Mouse (Mus musculus) cerebellum, adult 18-20 months (tissue): ENCODE results near the gene Dlat.
"Not testable (repeated sequence)": the region's sequence is repeated elsewhere in the genome, so short reads cannot be mapped to it uniquely, and the experiment has no call there.

Experiments used
- DNase-seq, 2 experiments: peaks; one replicate each; pipeline ENCODE4 v3.0.0; 2021

The Dlat gene

DNA sequence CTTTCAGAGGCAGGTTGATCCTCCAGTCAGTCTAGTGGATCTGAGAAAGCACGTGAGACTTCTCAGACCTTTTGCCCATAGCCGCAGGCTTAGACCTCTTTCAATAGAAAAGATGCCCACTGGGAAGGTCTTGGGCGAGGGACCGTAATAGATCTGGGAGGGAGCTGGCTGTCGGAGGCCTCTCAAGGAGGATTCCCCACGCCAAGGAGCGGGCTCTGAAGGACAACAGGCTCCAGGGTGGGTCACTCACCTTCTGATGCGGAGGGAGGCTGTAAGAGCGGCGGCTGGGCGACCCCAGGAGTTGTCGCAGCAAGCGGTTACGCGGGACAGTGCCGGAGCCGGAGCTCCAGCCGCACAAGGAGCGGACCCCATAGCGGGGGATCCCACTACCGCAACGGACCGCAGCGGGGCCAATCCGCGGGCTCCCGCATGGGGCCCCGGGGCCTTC, 615 bp downstream of the Dlat start:
- DNase-seq, result no peak

DNA sequence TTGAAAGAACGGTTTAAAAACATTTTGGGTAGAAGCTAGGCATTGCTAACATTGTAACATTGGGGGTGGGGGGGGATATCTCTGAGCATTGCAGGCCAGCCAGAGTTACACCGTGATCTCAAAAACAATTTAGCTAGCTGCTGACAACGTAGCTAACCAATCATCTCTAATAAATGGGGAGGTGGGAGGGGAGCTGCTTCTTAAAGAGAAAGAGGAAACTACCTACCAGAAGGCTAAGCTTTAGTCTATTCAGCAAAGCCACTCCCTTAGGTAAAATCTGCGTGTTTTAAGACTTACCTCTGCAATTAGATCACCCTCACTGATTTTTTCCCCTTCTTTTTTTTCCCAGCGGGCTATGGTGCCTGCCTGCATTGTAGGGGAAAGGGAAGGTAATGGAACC, 1.2 kb downstream of the Dlat start:
- no peak for DNase-seq

DNA sequence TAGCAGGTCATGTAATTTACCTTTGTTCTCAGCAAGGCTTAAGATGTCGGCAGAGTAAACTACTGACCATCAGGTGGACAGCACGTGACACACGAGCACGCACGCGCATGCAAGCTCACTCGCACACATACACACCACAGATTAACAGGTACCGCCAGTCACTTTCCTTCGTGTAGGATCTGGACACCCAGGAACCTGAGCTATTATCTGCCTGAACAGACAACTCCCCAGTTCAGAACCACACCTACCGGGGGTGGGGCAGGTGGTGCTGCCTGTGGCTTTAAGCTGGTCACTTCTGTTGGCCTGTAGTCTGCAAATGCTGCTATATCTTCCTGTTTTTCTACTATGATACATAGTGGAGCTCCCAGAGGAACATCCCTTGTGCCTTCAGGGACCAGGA, 9.1 kb downstream of the Dlat start:
- no peak for DNase-seq

DNA sequence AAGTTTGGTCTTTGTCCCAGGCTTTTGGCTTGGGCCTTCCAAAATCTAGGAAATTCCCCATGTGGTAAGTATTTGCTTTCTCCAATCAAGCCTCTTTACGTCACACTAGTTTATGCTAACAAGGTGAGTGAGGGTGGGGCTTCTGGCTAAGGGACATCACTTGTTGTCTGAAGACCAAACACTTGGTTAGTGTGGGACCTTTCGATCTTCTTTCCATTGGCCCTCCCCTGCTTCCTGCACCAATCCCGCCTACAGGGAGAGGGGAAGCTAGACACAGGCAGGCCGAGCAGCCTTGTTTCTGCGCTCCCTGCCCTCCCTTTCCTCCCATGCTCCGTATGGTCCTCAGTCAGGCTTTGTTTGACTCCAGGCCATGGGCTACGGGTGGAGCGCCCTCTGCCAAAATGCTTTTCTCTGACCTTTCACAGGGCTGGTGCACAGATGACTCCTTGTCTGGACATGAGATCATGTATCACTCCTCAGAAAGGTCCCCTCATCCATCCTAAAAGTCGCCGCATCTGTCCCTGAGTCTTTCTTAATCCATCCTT, 12.7 kb downstream of the Dlat start:
- no peak for DNase-seq

DNA sequence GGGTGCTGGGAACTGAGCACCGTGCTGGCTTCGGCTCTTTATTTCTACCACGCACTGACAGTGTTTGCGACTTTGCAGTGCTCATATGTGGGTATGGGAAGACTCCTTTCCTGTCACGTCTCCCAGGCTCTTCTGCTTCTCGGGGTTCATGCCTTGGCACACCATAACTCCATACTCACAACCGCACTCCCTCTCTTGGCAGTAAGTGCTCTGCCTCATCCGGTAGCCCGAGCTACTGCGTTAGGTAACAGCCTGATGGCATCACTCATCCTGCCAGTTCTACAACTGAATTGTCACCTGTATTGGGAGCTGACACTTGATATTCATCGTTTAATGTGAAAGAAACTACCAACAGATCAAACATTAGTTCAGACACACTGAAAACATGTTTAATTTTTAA, 25.3 kb downstream of the Dlat start:
- DNase-seq, result no peak

DNA sequence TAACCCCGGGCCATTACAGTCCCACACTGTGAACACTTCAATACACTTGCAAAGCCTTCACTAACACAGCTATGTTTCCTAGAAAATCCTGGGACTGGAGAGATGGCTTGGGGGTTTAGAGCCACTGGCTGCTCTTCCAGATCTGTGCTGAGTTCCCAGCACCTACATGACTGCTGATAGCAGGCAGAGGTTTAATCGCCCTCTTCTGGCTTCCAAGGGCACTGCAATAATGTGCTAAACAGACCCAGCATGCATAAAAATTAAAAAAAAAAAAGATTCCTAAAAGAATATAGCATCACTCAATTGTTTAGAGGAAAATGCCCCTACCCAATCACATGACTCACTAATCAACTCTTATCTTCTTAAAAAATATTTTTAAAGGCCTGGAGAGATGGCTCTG, 26.5 kb downstream of the Dlat start:
- no peak for DNase-seq

DNA sequence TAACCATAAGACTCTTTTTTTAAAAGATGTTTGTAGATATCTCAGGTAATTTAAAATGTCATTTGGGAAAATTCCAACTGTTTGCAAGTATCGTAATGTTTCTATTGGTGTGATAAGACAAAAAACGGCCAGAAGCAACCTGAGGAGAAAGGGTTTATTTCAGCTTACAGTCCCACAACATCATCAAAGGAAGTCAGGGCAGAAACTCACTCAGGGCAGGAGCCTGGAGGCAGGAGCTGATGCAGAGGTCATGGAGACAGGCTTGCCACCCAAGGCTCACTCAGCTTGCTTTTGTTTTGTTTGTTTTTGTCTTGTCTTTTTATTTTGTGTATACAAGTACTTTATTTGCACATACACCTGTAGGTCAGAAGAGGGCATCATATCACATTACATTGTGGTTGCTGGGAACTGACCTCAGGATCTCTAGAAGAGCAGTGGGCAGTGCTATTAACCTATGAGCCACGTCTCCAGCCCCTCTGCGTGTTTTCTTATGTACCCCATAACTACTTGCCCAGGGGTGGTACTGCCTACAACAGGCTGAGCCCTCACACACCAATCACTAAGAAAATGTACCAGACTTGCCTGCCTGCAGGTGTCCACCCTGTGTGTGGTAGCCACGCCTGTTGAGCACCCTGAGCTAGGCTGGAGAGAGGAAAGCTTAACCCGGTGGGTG, 27.4 kb downstream of the Dlat start:
- DNase-seq, result no peak

DNA sequence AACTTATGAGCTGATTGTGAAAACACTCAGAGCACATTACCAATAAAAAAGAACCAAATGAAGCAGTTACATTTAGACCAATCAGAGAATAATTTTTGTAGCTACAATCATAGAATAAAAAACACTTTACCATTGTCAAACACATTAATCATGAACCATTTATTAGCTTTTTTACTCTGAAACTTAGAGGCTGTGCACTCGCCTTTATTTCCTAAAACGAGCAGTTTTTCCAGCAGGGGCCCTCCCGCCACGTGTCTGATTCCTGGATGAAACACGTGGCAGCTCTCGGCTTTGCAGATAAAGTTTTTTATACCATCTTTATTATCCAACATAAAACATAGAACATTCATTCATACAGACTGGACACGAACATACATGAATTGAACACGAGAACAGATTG, 28.7 kb downstream of the Dlat start:
- not testable (repeated sequence) for DNase-seq

DNA sequence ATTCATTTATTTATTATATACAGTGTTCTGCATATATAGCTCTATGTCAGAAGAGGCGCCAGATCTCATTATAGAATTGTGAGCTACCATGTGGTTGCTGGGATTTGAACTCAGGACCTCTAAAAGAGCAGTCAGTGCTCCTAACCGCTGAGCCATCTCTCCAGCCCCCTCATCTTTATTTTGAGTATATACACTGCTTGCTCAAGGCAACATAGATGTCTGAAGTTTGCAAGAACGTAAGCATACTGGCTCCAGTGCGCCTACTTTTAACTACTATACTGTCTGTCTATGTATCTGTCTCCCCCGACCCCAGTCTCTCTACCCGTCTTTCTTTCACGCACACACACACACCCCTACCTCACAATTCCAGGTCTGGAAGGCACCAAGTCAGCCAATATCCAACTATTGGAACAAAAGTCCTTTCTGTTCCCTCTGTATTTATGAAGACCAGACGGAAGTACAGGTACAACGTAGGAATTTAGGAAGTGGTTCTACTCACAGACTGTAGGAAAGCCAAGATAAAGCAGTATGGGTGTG, 41.7 kb downstream of the Dlat start:
- DNase-seq, result no peak

DNA sequence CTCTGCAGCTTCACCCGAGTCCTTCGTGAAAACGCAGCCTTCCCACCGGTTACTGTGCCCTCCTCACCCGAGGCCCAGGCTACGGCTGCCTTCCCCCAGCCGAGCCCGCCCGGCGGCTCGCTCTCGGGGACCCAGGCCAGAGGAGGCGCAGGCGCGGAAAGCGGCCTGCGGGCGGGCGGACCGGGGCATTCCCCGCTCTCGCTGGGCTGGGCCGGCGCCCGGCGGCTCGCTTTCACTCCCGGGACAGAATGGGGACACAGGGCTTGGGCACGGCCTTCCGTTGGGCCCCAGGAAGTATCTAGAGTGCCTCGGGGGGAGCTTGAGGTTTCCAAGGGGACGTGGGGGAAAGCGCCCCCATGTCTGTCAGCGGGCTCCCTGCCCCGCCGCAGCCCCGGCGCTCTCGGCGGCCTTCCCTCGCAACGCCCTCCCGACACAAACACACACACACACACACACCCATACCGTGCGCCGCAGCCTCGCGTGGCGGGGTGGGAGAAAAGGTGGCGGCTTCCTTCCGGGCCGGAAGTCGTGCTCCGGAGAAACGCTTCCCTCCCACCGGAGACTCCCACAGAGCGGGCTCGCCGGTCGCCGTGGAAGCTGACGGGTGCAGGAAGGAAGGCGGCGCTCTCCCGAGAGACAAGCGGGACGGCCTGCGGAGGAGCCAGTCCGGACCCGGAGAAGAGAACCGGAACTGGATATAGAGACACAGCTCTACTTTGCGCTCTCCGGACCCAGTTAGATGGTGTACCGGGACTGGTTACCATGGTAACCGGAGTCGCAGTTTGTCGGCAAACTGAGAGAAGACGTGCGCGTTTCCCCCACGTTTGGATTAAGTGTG, 42.6 kb downstream of the Dlat start, which contains the start of the genes Pih1d2 and Nkapd1:
Gene Pih1d2, plus strand, starts transcription at position 556 of the 838 bp plus-strand sequence.
Gene Nkapd1, minus strand, starts transcription at position 699 of the 838 bp plus-strand sequence.
- DNase-seq, result peak; percentile 80 to 87

DNA sequence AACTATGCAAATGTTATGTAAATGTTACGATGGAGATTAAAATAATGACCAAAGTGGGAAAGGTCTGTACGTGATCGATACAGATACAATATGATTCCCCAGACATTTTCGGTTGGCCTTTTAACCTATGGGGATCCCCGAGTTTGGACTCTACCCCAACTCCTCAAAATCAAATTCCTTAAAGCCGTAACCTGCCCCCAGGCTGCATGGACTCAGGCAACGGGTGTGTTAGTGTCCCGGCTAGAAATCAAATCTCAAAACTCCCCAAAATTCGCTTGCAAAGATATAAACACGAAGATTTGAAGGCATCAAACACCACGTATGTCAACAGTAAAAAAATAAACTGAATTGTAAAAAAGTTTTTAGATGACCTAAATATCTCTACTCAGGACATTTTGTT, 43.4 kb downstream of the Dlat start:
- DNase-seq, result no peak

DNA sequence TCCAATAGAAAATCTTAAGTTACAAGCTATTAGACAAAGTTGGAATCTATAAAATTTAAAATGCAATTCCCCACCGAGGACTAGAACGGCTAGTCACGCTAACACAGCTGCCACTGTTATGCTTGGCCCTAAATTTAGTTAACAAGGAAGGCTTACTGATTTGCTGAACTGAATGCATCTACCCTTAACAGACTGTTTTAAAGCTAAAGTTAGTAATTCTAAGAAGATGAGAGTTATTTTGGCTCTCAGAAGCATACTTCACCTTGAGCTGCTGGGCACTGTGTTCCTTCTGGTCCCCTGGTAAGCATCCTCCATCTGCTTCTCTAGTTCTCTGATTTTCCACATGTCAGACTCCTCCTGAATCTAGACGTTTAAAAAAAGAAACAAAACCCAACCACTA, 47.5 kb downstream of the Dlat start:
- DNase-seq, result no peak

DNA sequence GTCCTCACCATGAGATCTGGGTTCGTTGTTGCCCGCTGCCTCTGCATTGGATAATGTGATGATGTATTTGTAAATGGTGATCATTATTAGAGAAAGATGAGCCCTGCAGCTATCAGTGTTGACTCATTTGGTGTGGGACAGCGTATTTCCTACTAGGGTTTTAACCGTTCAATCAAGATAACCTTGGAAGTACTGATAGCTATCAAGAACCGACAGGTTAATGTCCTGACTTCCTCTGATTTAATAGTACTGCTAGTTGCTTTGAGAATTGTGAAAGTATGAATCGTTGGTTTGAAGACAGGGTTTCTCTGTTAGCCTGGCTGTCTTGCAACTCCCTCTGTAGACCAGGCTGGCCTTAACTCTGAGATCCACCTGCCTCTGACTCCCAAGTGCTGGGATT, 55.2 kb downstream of the Dlat start:
- DNase-seq, result no peak

DNA sequence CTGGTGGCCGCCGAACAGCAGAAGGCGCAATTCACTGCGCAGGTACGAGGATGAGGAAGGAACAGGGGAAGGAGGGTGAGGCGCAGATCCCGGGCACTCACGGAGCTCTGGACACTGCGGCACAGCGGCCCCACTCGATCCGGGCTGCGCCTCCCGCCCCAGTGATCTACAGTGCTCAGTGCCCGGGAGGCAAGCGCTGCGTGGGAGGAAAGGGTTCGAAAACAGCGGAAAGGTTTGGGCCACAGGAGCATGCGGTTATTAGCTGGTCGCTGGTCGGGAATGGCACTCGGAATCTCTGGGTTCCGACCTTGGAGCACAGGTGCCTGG, 55.6 kb downstream of the Dlat start:
- no peak for DNase-seq

DNA sequence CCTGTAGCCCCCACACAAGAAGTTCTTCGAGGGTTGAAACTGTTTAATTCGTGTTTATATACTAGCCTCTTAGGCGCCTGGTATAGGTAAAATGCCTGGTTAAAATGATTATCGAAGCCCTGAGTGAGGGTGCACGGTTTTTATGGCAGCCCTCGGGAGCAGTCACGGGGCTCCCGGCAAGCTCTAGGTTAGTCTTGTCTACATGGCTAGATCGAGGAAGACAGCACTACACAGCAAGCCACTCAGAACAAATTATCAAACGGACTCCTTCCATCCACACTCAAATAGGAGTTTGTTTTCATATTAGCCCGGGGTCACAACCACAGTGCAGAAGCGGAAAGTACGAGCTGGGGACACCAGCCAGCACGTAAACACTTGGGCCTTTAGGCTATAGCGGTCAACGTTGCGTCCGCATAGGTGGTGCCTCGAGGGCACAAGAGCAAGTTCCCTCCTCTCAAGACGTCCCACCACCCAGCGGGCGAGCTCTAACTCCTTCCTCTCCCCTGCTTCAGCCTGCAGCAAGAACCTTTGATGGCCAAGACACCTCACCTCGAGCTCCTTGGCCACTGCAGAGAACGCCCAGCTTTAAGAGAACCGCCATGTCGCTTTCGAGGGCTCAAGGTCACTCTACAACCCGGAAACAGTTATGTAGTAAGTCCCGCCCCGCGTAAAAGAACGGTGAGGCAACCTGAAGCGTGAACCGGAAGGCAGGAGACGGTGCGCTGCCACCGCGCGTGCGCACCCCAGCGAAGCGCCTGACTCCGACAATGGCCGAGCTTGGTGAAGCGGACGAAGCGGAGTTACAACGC, 56.2 kb downstream of the Dlat start, which contains the start of the genes Sdhd and Timm8b:
Gene Sdhd, minus strand, starts transcription at position 624 of the 809 bp plus-strand sequence.
Gene Timm8b, plus strand, starts transcription at position 722 of the 809 bp plus-strand sequence.
- DNase-seq, result peak; percentile 94 to 95

DNA sequence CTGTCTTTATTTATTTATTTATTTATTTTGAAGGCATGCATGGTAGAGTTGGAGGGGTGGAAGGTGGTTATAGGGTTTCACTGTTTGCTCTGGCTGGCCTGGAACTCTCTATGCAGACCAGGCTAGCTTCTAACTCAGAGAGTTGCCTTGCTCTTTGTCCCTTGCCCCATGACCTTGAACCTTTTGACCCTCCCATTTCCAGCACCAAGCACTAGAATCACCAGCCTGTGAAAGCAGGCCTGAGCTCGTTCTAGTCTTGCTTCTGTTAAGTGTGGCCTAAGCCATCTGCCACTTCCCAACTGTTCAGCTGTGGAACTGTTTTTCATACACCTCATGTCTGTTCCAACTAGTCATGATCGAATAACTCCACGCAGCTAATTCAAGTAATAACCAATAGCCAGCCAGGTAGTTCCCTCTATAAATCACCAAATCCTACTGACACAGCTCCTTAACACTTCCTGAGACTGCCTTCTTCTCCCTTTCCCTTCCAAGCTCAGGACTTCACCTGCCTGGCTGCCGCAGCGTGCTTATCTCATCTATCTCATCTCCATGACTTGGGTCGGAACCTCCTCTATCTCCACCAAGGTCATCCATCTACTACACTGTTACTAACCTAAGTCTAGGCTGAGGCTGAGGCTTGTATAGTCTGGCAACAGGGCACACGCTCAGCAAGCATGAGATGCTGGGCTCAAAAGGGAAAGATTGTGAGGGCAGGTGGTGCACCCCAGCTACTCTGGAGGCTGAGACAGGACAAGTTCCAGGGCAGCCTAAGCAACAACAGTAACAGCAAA, 57.3 kb downstream of the Dlat start:
- DNase-seq, result no peak

DNA sequence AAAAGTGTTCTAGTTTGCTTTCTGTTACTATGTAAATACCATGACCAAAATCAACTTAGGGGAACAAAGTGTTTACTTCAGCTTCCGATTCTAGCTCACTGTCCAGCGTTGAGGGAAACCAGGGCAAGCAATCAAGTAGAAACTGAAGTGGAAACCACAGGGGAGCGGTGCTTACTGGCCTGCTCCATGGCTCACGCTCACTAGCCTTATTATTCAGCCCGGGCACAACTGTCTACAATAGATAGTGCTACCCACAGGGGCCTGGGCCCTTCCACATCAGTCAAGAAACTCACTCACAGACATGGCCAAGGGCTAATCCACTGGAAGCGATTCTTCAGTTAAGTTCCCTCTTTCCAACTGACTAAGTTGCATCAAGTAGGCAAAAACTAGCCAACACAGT, 58.0 kb downstream of the Dlat start:
- DNase-seq, result no peak

DNA sequence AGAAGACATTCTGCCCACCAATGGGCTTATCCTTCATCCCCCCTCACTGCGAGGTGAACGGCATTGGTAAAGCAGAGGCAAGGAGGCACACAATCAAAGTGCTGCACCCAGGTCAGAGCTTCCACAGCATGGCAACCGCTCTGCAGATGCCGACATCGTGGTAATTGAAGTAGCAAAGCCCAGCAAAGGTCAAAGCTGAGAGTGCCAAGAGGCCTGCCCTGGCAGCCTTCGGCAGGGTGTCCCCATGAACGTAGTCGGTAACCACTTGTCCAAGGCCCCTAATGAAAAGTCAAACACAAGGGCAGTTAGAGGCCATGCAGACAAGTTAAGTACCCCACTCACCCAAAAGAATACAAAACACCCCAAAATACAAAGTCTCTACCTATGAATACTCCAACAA, 62.6 kb downstream of the Dlat start:
- no peak for DNase-seq

DNA sequence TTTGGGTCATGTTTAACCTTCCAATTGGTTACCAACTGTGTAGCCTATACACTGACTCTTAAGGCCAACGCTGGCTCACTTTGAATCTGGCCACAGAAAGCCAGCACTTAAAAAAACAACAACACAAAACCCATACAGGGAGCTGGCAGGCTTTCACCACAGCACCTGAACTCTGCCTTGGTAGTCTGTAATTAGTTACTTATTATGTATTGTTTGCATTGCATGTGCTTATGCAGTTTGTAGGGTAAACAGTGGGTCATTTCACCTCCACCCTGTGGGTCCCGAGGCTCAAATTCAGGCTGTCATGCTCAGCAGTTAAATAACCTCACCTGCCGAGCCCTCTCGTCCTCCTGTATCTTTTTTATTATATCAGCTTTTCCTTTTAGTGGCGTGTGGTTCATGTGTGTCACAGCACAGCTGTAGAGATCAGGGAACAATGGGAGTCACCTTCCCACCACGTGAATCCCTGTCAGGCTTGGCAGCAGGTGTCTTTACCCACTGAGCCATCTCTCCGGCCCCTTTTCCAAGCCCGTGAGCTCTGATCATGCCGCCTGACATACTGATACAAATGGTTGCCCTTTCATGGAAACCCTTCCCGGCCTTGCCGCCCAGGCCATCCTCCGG, 64.7 kb downstream of the Dlat start:
- no peak for DNase-seq

DNA sequence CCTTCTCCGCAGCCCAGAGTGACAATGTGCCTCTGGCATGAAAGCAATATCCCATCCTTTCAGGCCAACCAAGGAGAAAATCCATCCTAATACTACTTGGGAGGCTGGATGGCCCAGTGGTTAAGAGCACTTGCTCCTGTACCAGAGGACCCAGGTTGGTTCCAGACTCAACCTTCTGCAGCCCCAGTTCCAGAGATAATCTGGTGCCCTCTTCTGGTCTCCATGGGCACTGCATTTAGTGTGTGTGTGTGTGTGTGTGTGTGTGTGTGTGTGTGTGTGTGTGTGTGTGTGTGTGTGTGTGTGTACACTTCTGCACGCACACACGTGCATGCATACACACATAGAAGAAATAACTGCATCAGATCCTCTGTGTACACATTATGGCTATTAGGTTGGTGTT, 66.0 kb downstream of the Dlat start:
- DNase-seq, result peak in 1 of 2 experiments; percentile 26

DNA sequence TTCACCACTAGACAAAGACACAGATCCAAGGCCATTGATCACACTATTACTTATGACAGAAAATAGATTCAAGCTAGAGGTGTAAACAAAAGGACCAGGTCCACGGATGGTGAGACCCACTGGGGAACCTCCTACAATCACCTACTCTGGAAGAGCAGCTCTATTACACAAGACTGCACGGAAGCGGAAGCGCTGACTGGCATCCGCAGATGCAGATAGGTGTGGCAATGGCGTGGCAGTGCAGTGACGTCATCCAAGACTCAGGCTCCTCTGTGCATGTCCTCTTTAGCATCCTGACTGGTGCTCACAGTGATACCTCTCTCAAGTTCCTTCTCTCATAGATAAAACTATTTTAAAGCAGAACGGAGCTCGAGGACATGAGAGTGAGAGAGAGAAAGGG, 66.6 kb downstream of the Dlat start:
- no peak for DNase-seq
